Mouse (Mus musculus) bone marrow, adult 2 months (tissue): ENCODE measurements around the gene Zfp609. TPM values are rescaled to one million over a fixed set of nuclear protein-coding genes. Genes with fewer than 3 reads are reported as not detected.
A peak's percentile ranks its signal among the peaks of the same experiment; 100 is the strongest.

Experiments
- H3K27ac ChIP-seq: fragments of 200-500 bp; 2 replicates; pipeline ENCODE4 v1.5.1; 2012; ENCODE audit warnings: low read depth, mild to moderate bottlenecking, control low read depth, inconsistent platforms, low read length; ENCODE audit not compliant: control insufficient read depth, poor library complexity, insufficient read depth
- H3K4me1 ChIP-seq: fragments of 200-500 bp; 2 replicates; pipeline ENCODE4 v1.6.1; 2011; ENCODE audit warnings: low read length; ENCODE audit not compliant: control insufficient read depth, insufficient read depth
- H3K4me3 ChIP-seq: fragments of 200-500 bp; replicated peaks from 2 replicates; pipeline ENCODE3; 2011; ENCODE audit warnings: mild to moderate bottlenecking, low read depth, low read length, control low read depth; ENCODE audit not compliant: control insufficient read depth
- CTCF ChIP-seq: fragments of 200-500 bp; IDR thresholded peaks from 2 replicates; pipeline ENCODE4 v1.5.1; 2011; ENCODE audit warnings: low read length, control low read depth; ENCODE audit not compliant: control insufficient read depth, insufficient read depth
- POLR2A ChIP-seq: fragments of 200-500 bp; IDR thresholded peaks from 2 replicates; pipeline ENCODE4 v1.6.1; 2011; ENCODE audit warnings: low read depth, mild to moderate bottlenecking, control low read depth, low read length, borderline replicate concordance; ENCODE audit not compliant: control insufficient read depth
- WGBS: fragments of 180-500 bp; shearing (Covaris S2); methylation state at CpG from one replicate; pipeline ENCODE4 v1.1.7; 2018; 5-methylcytosine and 5-hydroxymethylcytosine counted together
- polyA plus RNA-seq: library from polyadenylated mRNA; stranded (reverse); fragments of >200 nt; gene quantifications from 2 replicates; pipeline ENCODE4 v1.2.4, GENCODE M21; 2011; ENCODE audit warnings: low replicate concordance; ENCODE audit not compliant: missing spikeins, insufficient read depth, insufficient read length

Zfp609 gene
- polyA plus RNA-seq, 1 experiment = 13.9 TPM

DNA sequence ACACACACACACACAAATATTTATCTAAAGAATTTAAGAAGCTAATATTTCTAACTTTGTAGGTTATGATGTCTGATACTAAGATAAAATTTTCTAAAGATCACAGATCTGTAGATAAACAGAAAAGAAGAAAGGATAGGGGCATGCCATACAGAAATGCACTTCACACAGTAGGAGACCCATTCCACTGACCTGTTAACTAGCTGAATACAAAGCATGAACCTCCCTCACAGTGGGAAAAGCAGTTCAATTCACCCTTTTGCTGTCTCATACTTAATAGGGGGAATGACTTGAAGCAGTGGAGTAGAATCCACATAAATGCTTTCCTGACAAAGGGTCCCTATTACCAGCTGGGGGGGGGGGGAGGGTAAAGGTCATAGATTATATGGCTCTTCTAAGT lies 6.3 kb upstream of the Zfp609 start:
- H3K4me3 ChIP-seq = no peak overlapping the region
- H3K27ac ChIP-seq = no peak overlapping the region
- no peaks in the 10 kb centered on the region for H3K4me1 ChIP-seq
- TF ChIP-seq POLR2A (no peak), CTCF (no peak)

DNA sequence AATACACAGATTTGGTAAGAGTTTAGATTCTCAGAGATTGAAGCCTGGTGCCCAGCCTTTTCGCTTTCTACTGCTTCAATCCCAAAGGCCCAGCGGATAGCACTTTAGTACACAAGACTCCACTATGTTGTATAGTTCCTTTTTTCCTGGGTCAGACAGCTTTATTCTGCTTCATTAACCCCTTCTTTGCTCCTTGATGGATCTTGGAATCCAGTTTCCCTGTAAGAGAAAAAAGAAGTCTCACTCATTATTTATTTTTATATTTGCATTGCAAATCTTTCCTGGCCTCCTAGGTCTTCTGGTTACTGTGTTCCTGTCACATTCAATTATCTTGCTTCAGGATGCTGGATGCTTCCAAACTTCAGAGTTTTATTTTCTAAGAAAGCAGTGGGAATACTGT lies 5.9 kb upstream of the Zfp609 start:
- WGBS = 75% methylated on average over 2 of the region's 2 CpGs
- H3K27ac ChIP-seq = no peak overlapping the region
- TF ChIP-seq POLR2A = no peak
- no peak for TF ChIP-seq CTCF
- H3K4me3 ChIP-seq = no peak overlapping the region
- no peaks in the 10 kb centered on the region for H3K4me1 ChIP-seq

DNA sequence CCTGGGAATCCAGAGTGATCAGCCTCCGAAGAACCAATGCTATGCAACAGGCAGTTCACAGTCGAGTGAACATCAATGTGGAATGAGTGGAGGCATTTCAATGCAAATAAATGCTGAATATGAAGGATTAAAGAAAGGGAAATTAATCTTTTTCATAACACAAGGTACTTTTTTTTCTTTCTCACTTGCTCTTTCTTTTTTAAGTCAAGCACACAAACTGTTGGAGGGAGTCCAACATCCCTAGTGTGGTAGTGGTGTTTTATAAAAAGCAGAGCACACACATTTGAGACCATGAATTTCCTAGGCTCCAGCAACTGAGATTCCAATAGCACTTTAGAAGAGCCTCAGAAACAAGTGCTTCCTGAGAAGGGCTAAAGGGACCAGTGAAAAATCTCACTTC lies 4.7 kb upstream of the Zfp609 start:
- H3K4me1 ChIP-seq = no peaks in the 10 kb centered on the region; the same call in 1 of the 2 replicates
- 86% methylated on average over 2 of the region's 2 CpGs for WGBS
- no peak overlapping the region for H3K27ac ChIP-seq
- TF ChIP-seq CTCF (no peak), POLR2A (no peak)
- no peak overlapping the region for H3K4me3 ChIP-seq

DNA sequence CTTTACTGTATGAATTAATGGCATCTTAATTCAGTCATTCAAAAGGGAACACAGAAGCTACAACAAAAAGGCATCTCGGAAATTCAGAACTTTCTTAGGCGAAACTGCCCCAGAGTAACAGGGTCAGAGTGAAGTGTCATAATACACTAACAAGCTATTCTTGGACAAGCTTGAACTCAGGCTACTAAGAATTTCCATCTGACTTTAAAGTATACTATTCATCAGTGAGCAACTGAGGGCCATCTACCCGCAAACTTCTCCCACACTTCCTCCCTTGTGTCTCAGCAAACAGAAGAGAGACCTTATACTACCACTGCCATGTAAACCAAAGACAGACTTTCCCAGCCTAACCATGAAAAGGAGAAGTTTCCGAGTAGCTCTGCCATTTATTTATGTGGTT lies 3.8 kb upstream of the Zfp609 start:
- peaks cover under 1% of the 10 kb centered on the region; the same call in 1 of the 2 replicates for H3K4me1 ChIP-seq
- H3K4me3 ChIP-seq = no peak overlapping the region
- H3K27ac ChIP-seq = no peak overlapping the region
- TF ChIP-seq CTCF (no peak), POLR2A (no peak)
- WGBS = 20% methylated on average over 4 of the region's 4 CpGs

DNA sequence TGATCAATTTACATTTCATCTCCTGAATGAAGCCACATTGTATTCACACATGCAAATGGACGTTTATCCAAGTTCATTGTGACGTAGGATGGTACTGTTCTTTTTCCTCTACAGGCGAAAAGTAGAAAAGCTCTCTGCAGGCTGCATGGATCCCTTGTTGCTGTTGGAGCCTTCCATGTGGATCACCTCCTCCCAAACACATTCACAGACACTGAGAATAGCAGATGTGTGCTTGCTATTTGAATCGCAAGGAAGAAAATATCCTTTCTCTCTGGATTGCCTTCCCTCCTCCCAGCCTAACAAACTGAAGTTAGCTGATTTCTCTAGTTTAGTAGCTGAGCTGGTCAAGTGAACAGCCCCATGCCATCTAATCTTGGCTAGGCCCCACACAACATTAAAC lies 2.9 kb upstream of the Zfp609 start:
- Histone ChIP-seq H3K4me1 (peaks cover 3% of the 10 kb centered on the region; the same call in 1 of the 2 replicates), H3K4me3 (no peak overlapping the region)
- WGBS = 77% methylated on average over 4 of the region's 4 CpGs

DNA sequence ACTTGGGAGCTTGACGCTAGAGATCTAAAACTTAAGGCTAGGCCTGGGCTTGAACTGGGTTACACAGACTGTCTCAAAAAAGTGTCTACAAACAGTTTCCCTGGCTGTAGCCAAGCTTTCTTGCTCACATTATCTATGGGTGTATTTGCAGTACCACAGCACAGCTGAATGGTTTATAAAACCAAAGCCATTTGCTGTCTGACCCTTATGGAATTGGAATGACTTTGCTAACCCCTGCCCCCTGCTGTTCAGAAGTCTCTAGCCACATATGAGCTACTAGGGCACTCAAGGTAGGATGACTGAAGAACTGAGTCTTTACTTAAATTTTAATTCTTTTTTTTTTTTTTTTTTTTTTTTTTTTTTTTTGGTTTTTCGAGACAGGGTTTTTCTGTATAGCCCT lies 2.0 kb upstream of the Zfp609 start:
- Histone ChIP-seq H3K27ac (no peak overlapping the region), H3K4me3 (no peak overlapping the region), H3K4me1 (peaks cover 3% of the 10 kb centered on the region; the same call in 1 of the 2 replicates)
- TF ChIP-seq CTCF (no peak), POLR2A (no peak)
- 61% methylated on average over 2 of the region's 2 CpGs for WGBS

More for the DNA sequence above, 2.9 kb upstream of the Zfp609 start:
- H3K27ac ChIP-seq = no peak overlapping the region
- TF ChIP-seq POLR2A = no peak
- TF ChIP-seq CTCF = no peak

DNA sequence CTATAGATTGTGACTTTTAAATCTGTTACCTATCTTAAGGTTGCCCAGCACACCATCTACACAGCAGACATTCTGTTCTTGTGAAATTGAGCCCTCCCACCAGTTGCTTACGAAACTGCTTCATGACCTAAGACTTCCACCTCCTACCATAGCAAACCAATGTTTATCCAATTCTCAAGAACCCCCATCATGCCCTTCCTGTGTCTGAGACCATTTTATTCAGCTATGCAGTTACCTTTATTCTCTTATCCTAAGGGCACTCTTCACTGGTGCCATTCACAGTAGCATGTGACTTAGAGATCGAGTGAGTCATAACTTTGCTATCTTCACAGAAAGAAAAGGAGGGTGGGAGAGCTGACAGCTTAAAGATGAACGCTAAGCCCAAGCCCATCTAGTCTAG lies 1.1 kb upstream of the Zfp609 start:
- peaks cover 3% of the 10 kb centered on the region; the same call in 1 of the 2 replicates for H3K4me1 ChIP-seq
- TF ChIP-seq POLR2A = no peak
- no peak for TF ChIP-seq CTCF
- H3K27ac ChIP-seq = no peak overlapping the region
- H3K4me3 ChIP-seq = no peak overlapping the region
- WGBS = 44% methylated on average over 3 of the region's 3 CpGs

DNA sequence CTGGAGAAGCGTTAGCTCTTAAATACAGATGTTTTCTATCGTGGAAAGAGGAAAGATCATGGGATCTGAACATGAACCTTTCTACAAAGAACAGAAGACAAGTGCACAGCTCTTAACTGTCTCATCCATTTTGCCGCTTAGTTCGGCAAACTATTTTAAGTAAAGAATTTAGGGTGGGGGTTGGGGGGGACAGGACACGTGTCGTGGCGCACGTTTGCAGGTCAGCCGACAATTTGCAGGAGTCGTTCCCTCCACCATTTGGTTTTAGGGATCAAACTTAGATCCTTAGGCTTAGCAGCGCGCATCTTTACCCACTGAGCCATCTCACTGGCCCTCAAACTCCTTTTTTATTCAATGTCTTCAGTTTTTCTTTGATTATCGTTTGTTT lies 646 bp upstream of the Zfp609 start:
- H3K4me3 ChIP-seq = peak overlapping the region; percentile 71
- peaks cover 3% of the 10 kb centered on the region; the same call in 1 of the 2 replicates for H3K4me1 ChIP-seq
- 9% methylated on average over 13 of the region's 13 CpGs for WGBS
- TF ChIP-seq POLR2A = no peak
- no peak for TF ChIP-seq CTCF
- no peak overlapping the region for H3K27ac ChIP-seq
